Mouse (Mus musculus) testis, adult 2 months (tissue): ENCODE data around the gene Ntng2. TPM values are rescaled to one million over a fixed set of nuclear protein-coding genes. Genes with fewer than 3 reads are reported as not detected.

Experiments used
- H3K27ac ChIP-seq: fragments of 200-500 bp; 2 replicates; pipeline ENCODE4 v1.5.1; 2012; ENCODE audit warnings: low read depth, low read length; ENCODE audit not compliant: control insufficient read depth, insufficient read depth
- H3K27me3 ChIP-seq: fragments of 200-500 bp; 2 replicates; pipeline ENCODE4 v1.6.1; 2012; ENCODE audit warnings: mild to moderate bottlenecking, low read length, moderate library complexity; ENCODE audit not compliant: control insufficient read depth, insufficient read depth
- H3K36me3 ChIP-seq: fragments of 200-500 bp; 2 replicates; pipeline ENCODE4 v1.6.1; 2012; ENCODE audit warnings: mild to moderate bottlenecking, low read length; ENCODE audit not compliant: control insufficient read depth, insufficient read depth
- H3K4me1 ChIP-seq: fragments of 200-500 bp; 2 replicates; pipeline ENCODE4 v1.6.1; 2012; ENCODE audit warnings: low read length; ENCODE audit not compliant: control insufficient read depth, insufficient read depth
- H3K4me3 ChIP-seq: fragments of 200-500 bp; 2 replicates; pipeline ENCODE4 v1.5.1; 2012; ENCODE audit warnings: low read depth, mild to moderate bottlenecking, low read length, moderate library complexity, mixed read lengths; ENCODE audit not compliant: control insufficient read depth
- CTCF ChIP-seq: fragments of 200-500 bp; IDR thresholded peaks from 2 replicates; pipeline ENCODE4 v1.5.1; 2012; ENCODE audit warnings: low read depth, mild to moderate bottlenecking, inconsistent platforms, low read length, moderate library complexity; ENCODE audit not compliant: control insufficient read depth, insufficient read depth, insufficient replicate concordance
- POLR2A ChIP-seq: fragments of 200-500 bp; IDR thresholded peaks from 2 replicates; pipeline ENCODE4 v1.6.1; 2012; ENCODE audit warnings: low read depth, mild to moderate bottlenecking, inconsistent platforms, low read length, moderate library complexity; ENCODE audit not compliant: control insufficient read depth
- polyA plus RNA-seq: library from polyadenylated mRNA; depleted of rRNA; stranded (reverse); fragments of >200 nt; gene quantifications from 2 replicates; pipeline ENCODE4 v1.2.3, GENCODE M21; 2012

Ntng2 gene
- polyA plus RNA-seq, 1 experiment = 1.4 TPM

- Histone ChIP-seq H3K4me1 (no peaks in the 10 kb centered on the region), H3K27me3 (no peaks in the 10 kb centered on the region)
Measured at GRCm38 (mm10) chr2:29262436-29262915, 9.7 kb upstream of the Ntng2 start.

GRCm38 (mm10) chr2:29261126-29261525 is 8.3 kb upstream of the Ntng2 start:
- TF ChIP-seq POLR2A = no peak
- no peak for TF ChIP-seq CTCF
- no peaks in the 10 kb centered on the region for H3K4me1 ChIP-seq
- no peaks in the 10 kb centered on the region for H3K36me3 ChIP-seq
- no peaks in the 10 kb centered on the region for H3K27me3 ChIP-seq
- no peak overlapping the region for H3K4me3 ChIP-seq
- H3K27ac ChIP-seq = no peak overlapping the region

More at GRCm38 (mm10) chr2:29262436-29262915, 9.7 kb upstream of the Ntng2 start:
- Histone ChIP-seq H3K27ac (no peak overlapping the region), H3K36me3 (no peaks in the 10 kb centered on the region), H3K4me3 (no peak overlapping the region)
- TF ChIP-seq POLR2A (no peak), CTCF (no peak)

- Histone ChIP-seq H3K27ac (no peak overlapping the region), H3K4me3 (peak overlapping the region; percentile 64), H3K4me1 (peaks cover 5% of the 10 kb centered on the region), H3K36me3 (no peaks in the 10 kb centered on the region), H3K27me3 (no peaks in the 10 kb centered on the region; the same call in 1 of the 2 replicates)
- no peak for TF ChIP-seq POLR2A
- TF ChIP-seq CTCF = no peak
Measured at GRCm38 (mm10) chr2:29253205-29253865, 530 bp upstream of the Ntng2 start.

- Histone ChIP-seq H3K4me1 (peaks cover 5% of the 10 kb centered on the region), H3K27ac (no peak overlapping the region), H3K36me3 (no peaks in the 10 kb centered on the region), H3K27me3 (no peaks in the 10 kb centered on the region; the same call in 1 of the 2 replicates), H3K4me3 (peak overlapping the region; percentile 64)
- TF ChIP-seq CTCF (no peak), POLR2A (no peak)
Measured at GRCm38 (mm10) chr2:29252059-29252598, 676 bp downstream of the Ntng2 start.

GRCm38 (mm10) chr2:29251095-29252058 is 1.4 kb downstream of the Ntng2 start:
- Histone ChIP-seq H3K4me3 (peak overlapping the region; percentile 13), H3K27me3 (no peaks in the 10 kb centered on the region; the same call in 1 of the 2 replicates), H3K36me3 (no peaks in the 10 kb centered on the region), H3K27ac (no peak overlapping the region), H3K4me1 (peaks cover 5% of the 10 kb centered on the region)
- no peak for TF ChIP-seq CTCF
- no peak for TF ChIP-seq POLR2A

GRCm38 (mm10) chr2:29250263-29251094 is 2.3 kb downstream of the Ntng2 start:
- no peaks in the 10 kb centered on the region for H3K36me3 ChIP-seq
- H3K27me3 ChIP-seq = no peaks in the 10 kb centered on the region; the same call in 1 of the 2 replicates
- H3K27ac ChIP-seq = no peak overlapping the region
- H3K4me3 ChIP-seq = no peak overlapping the region
- no peak for TF ChIP-seq POLR2A
- TF ChIP-seq CTCF = no peak
- H3K4me1 ChIP-seq = peaks cover 5% of the 10 kb centered on the region
